Mouse (Mus musculus) kidney, postnatal 10 days (tissue): ENCODE measurements around the gene Lkaaear1.
A peak's percentile ranks its signal among the peaks of the same experiment; 100 is the strongest.

Experiments used
- DNase-seq: peaks from one replicate; pipeline ENCODE4 v3.0.0; 2021; ENCODE audit warnings: mixed read lengths

Gene Lkaaear1

DNA sequence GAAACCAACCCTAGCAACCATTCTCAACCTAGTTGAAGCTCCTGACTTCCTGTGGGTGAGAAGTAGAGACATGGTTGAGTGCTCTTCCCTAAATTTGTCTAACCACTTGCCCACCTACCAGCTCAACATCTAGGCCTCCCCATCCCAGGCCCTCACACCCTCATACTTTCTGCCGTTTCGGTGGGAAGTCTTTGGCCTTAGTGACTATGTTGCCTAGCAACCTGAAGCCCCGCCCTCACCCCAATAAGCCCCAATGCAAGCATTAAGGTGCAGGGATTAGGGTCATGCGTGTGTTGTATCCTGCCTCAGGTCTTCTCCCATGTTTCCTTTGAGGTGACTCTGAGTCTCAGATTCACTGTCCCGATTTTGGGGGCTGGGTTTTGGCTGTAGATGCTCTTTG, at the start of gene Lkaaear1:
Gene Lkaaear1 (minus strand): TSS at position 202 of the 400 bp plus-strand sequence.
- DNase-seq = no peak

DNA sequence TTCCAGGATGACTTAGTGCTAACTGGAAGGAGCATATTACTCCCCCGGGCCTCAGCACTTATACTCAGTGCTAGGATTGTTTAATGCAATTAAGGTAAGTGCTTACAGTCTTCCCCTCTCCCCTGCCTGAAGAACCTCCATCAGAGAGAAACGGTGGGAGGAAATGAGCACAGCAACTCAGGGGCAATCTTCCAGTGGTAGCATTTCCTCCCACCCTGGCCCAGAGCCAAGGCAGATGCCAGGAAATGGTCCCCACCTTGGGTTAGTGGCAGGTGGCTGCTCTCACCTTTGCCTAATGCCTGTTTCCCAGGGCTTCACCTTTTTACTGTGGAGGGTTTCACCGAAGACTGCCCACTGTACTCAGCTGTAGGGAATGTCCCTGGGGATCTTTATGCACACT, 31.8 kb upstream of the Lkaaear1 start:
- no peak for DNase-seq

DNA sequence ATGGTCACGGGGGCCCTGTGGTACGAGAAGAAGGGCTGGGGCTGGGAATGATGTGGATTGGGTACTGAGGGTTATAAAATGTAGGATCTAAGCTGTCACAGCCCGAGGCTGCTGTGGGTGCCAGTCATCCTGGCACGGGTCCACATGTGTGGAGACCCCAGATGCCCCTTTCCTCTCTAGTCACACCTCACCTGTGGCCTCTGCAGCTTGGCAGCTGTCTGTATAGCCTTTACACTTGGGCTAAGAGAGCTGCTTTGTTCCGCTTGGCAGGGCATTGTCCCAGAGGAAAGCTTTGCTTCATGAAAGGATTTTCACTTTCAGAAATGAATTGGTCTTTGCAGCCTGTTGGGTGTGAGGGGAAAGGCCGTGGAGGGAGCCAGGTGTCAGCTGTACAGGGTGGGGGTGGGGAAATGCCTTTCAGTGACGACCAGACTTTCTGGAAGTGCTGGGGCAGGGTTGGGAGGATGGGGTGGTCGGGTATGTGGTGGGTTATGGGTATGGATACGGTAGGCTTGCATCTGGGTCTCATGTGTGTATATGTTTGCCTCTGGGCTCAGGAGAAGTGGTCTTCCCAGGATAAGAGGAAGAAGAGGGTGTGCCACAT, 29.5 kb upstream of the Lkaaear1 start:
- no peak for DNase-seq

DNA sequence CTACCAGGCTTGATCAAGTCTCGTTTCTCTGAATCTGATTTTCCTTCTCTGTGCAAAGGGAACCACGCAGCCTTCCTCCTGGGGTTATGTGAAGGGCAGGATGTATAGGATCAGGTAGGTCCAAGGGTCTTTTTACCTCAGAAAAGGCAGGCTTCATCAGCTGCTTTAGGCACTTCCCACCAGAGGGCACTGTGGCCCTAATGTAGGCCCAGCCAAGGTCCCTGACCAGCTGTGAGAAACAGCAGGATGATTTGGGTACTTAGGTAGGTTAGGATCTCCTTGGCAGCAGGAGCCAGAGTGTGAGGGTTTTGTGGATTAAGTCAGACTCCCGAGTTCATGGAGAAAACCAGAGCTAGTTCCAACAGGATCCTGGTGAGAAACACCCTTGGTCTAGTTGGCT, 24.0 kb upstream of the Lkaaear1 start:
- peak; percentile 54 for DNase-seq

DNA sequence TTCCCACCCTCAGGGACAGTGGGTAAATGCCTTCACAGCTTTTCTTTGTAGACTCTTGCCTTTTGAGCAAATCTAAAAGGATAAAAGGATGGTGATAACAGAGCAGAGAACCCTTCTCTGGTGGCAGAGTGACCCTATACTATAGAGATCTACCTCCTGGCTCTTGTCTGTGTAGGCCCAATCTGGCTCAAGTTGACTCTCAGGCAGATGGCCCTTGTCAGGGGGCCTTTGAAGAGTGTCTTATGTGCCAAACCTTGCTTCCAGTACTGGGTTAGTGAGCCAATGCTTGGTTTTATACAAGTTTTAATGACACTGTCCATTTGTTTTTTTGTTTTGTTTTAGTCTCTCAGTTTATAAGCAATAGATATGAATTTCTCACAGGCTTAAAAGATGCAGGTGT, 23.0 kb upstream of the Lkaaear1 start:
- DNase-seq = no peak

DNA sequence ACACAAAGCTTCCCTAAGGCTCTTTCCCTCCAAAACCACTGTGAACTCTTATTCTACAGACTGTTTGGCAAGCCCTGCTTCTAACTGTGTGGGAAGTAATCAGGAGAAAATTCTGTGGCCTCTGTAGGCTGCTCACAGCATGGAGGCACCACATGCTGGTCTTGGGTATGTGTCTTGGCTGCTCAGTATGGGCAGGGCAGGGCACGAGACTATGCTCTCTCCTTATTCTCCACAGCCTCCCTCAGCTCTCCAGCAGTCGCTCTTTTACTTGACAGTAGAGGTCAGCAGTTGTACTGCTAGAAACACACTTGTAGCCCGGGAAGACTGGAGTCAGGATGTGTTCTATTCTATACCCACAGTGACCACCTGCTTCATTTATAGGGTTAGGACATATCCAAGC, 21.8 kb upstream of the Lkaaear1 start:
- DNase-seq = no peak

DNA sequence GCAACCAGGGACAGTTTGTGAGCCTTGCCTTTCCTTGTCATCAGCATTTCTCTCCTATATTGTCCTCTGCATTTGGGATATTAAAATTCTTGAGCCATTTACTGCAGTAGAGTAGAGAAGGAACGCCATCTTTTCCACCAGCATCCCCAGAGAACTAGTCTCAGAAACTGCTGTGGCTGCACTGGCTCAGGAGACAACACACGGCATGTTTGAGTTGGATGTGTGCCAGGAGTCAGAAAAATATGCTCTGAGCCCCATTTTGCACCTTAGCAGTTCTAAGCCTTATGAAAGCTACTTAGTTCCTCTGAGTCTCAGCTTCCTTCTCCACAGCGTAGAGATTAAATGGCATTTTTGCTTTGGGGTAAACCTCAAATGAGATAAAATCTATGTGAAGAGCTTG, 18.7 kb upstream of the Lkaaear1 start:
- DNase-seq = no peak

DNA sequence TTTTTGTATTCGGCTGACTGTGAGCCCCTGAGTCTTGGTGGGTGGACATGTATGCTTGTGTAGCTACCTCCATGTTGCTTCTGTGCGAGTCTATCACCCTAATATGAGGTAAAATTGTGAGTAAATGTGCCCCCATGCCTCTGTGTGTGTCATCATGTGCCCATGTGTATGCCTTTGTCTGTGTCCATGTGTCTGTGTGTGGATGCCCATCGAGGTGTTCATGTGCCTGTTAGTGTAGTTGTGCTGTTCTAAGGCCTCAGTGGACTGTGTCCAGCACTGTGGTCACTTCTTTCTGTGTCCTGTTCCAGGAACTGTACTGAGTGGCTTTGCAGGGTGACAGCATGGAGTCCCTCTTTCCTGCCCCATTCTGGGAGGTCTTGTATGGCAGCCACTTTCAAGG, 17.1 kb upstream of the Lkaaear1 start:
- no peak for DNase-seq

DNA sequence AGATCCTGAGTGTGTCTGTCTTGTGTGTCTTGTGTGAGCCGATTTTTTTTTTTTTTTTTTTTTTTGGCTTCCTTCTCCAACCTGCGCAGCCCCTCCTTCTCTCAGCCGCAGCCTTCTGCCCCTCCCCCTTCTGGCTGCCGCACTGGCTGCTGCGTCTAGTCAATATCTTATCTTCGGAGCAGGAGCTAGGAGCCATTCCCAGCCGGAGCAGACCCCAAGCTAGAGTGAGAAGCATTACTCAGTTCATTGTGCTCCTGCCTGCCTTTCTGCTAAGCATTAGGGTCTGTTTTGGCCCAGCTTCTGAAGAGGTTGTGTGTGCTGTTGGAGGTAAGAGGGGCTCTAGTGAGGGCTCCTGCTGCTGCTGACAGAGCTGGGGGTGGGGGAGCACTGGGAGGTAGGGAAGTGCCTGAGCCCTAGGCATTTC, 16.7 kb upstream of the Lkaaear1 start, which contains the start of gene Oprl1:
Gene Oprl1 (plus strand): TSS at position 114 of the 424 bp plus-strand sequence.
- DNase-seq = no peak

DNA sequence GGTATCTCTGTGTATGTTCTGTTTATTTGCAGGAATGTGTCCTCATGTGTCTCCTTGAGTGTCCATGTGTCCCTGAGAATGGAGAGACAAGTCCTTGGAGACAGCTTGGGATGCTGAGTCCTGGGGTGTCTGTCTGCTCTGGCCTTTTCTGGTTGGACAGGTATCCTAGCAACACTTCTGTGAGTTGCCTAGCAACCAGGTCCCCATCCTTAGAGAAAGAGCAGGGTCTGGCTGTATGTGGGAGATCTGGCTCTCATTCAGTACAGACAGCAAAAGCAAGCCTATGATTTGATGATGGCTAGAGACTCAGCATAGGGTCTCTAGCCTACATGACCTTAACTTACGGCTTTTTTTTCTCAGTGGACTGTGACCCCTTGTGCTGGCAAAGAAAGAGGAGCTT, 15.5 kb upstream of the Lkaaear1 start:
- DNase-seq = no peak

DNA sequence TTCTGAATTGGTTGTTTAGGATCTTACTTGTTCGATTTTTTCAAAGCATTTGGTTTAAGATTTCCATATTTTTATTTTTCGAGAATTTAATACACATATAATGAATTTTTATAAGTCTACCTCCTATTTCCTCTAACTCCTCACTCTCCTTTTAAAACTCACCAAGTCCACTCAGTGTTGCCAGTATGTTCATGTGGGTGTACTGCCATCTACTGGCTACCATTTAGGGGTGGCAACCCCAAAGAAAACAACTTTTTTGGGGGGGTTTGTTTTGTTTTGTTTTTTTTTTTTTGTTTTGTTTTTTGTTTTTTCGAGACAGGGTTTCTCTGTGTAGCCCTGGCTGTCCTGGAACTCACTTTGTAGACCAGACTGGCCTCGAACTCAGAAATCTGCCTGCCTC, 8.4 kb upstream of the Lkaaear1 start:
- DNase-seq = no peak

DNA sequence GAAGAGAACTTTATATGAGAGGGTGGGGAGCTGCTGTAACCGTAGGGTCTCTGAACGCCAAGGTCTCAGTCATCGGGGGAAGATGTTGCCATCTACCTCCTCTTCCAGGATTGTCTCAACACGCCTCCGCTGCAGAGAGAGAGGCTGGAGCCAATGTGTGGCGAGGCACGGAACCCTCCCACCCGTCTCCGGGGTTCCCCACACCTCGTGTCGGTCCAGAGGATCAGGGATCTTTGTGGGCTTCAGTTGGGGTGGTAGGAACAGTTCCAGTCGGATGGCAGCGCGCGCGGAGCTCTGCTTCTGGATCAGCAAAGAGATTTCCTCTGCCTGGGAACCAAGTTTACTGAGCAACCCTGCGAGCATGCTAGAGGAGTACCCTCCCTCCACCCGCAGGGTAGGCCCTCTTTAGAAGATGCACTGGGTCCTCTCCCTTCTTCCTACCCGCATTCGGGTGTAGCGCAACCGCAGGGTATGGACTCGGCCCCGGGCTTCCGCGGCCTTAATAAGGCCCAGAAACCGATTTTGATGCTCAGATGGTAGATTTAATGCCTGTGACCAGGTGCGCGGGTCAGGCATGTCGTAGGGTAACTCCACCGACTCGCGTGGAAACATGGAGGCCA, 1.3 kb downstream of the Lkaaear1 start:
- no peak for DNase-seq

DNA sequence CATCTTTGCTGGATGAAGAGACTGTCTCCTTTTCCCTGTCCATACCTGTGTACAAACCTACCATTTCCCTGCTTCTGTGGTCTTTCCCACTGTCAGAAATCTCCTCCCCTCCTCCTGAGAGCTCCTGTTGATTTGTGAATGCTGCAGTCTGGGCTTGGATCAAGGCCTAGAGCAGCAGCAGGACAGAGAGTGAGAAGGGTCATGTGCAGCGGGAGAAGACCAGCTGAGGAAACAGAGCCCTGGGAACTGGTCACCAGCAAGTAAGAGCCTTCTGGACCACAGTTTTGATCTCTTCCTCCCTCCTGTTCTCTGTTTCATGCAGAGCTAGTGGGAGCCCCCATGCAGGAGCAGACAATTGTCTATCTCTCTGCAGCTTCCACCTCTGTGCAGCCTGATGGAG, 2.5 kb downstream of the Lkaaear1 start:
- DNase-seq = peak; percentile 19

DNA sequence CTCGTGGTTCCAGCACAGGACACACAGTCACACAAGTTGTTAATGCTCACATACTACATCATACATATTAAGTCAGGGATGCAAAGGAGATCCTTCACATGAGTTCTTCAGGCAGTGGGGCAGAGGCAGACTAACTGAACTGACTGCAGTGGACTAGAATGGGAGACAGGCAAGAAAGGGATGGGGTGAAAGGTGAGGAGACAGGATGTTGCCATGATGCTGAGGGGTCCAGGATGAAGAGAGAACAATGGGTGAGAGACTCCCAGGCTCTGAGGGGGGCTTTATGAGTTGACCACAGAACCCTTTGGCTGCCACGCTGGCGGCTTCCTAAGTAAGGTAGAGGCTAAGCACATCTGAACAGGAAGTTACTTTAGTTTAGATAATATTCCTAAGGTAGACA, 3.7 kb downstream of the Lkaaear1 start:
- DNase-seq = no peak

DNA sequence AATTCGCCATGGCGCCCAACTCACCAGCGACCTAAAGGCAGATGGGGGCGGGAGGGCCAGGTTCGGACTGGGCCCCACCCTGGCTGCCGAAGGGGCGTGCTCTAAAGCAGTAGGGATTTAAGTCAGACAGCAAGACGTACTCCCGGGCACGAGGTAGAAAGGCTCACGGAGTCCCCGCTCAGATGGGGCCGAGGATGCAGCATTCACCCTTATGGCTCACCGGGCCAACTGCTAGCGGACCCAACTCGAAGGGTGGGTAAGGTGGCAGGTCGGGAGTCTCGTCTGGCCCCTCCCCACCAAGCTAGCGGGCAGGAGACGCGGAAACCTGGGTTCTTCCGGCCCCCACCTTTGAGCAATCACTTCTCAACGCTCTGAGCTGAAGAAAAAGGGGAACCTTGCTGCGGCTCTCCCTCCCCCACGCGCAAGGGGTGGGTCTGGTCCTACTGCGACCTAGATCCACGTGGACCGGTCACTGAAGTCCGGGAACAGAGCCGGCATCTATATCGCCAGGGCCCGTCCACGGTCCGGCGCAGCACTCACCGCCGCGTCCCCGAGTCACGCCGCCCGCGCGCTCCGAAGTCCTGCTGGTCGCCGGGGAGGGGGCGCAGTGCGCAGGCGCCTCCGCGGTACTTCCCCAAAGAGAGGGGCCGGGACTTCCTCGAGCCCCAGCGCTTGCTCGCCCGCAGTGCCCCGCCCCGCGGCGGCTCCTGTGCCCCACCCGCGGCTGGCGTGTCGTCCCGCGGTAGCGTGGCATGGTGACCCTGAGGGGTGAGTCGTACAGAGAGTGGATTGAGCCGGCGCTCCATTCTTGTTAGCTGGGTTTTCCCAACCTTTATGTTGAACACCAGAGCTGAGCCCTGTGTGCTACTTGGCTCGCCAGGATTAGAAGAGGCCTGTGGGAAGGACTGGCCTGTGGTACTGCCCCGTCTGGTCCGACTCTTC, 4.6 kb downstream of the Lkaaear1 start, which contains the start of gene Rgs19:
Gene Rgs19 (minus strand): TSS at position 639 of the 942 bp plus-strand sequence.
- peak; percentile 89 for DNase-seq

DNA sequence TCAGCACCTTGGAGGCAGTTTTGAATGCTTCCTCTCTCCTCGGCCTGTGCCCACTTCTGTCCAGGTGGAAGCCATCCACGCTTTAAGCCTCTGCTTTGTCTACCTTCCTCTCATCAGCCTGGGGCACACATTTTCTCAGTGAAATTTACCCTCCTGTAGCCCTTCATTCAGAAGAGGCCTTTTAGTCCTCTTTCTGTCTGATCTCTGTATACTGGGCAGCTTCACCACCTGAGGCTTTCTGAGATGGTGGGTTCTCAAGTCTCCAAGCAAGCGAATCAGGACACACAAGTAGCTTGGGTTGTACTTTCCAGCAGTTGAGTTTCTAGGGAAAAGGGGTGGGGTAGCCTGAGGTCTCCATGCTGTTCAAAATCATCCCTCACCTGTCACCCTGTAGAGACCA, 5.9 kb downstream of the Lkaaear1 start:
- no peak for DNase-seq

DNA sequence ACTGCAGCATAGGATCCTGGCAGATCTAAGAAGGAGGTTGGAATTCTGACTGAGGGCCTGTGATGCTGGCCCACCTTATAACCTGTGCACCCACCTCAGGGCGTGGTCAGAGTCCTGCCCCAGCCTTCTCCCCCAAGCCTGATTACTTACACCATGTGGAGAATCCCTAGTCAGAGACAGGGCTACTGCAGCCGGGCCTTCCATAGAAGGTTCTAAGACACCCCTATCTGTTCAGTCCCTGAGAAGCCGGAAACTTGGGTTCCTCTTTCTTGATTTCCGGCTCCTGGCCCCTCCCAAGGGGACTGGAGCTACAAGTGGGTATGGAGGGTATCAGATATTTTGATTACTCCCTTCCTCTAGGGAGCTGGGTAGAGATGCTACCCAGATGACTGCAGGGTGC, 6.7 kb downstream of the Lkaaear1 start:
- DNase-seq = no peak

DNA sequence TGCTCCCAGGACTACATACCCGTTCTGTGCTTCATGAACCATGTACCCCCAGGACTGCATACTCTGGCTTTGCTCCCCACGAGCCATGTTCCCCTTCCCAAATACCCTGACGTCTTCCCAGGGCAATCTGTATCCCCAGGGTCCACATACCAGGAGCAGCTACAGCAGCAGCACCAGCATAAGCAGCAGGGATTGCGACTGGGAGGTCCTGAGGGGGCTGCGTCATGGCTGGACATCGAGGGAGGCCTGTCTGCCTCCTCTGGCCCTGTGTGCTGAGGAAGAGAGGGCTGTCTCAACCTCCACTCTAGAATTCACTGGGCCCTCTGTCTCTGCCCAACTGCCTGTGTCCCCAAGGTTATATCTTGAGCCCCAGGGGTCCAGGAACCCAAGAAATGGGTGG, 7.2 kb downstream of the Lkaaear1 start:
- DNase-seq = no peak

DNA sequence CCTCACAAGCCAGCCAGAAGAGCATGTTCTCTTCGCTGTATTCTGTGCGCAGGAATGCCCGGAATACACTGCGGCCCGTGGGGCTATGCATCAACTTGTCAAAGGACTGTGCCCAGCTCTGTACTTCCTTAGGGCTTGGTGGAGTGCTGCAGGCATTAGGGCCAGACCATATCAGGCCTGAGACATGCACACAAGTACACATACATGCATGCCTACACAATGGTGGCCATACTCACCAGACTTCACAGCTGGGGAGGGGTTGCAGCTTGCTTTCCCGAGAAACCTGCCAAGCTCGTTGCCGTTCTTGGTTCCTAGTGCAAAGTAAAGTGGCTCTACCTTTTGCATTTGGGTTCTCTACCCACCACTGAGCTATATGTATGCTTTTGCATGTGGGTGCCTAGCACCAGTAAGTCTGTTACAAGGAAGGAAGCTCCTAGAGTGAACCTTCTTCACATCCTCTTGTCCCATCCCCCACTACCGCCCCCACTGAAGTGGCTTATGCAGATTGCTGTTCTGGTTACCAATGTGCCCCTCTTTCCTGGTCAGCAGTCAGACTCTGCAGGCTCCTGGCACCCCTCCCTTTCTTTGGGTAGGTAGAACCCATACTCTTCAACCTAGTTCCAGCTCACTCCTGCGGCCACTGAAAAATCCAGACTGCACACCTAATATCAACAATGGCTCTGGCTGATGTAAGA, 8.6 kb downstream of the Lkaaear1 start:
- no peak for DNase-seq

DNA sequence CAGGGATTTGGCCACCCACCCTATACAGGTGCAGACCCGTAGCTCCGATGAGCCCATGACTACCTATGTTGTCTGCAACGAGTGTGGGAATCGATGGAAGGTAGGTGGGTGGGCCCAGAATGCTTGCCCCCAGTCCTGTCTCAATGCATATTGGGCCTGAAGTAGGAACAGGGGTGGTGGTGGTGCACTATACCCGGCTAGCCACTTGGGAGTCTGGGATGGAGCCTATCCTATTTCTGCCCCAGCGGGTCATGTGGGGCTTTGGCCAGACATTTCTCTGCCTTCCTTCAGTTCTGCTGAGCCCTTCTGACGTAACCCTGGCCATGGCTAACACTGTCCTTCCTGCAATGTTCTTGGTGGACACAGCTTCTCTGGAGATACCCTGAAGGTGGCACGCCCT, 10.7 kb downstream of the Lkaaear1 start:
- no peak for DNase-seq

DNA sequence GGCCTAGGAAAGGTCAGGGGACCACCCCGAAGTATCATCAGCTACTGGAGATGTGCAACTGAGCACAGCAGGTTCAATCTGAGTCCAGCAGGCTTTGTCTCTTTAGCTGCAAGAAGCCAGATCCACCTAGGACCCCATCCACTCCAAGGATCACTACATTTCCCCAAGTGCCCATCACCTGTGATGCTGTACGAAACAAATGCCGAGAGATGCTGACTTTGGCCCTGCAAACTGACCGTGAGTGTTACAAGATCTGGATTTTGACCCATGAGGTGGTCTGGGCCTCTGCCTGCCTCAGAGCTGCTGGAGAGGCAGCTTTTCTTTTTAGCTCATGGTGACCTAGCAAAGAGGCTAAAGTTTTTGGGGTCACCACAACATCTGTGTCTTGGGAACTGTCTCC, 12.6 kb downstream of the Lkaaear1 start:
- DNase-seq = no peak

DNA sequence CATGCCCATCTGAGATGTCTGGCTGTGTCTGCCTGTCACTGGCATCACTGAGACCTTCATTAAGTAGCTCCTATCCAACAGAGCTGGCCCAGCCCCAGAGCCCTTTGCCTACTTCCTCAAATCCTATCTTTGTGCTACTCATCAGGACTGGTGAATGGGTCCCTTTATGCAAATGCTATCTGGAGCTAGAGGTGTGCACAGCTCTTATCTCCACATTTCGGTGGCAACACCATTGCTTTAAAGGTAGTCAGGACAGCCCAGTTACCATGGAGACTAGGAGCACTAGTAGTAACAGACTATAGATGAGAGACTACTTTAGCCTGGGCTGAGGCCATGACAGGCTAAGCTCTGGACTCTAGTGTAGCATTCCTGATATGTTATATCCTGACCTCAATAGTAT, 13.5 kb downstream of the Lkaaear1 start:
- DNase-seq = no peak

DNA sequence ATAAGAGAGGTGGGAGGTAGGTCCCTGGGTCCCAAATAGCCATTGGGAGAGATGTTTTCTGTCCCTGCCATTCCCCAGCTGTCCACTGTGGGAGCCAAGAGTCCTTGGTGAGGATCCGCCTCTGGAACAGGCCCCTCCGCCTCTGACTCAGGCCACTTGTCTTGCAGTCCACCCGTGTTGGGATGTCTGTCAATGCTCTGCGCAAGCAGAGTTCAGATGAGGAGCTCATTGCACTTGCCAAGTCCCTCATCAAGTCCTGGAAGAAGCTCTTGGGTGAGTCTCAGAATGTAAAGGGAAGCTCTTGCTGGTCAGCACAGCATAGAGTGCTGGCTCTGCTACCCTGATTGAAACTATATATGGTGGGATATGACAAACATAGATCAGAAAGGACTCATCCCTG, 14.9 kb downstream of the Lkaaear1 start:
- DNase-seq = no peak
